14 mouse cellular contexts compared by ENCODE assay signal in genomic region chr3:41579873-41580272, GRCm38 (mm10). TPM values are rescaled to one million over a fixed set of nuclear protein-coding genes. Genes with fewer than 3 reads are reported as not detected.
A peak's percentile ranks its signal among the peaks of the same experiment; 100 is the strongest.
DNase-seq lines count a peak whose midpoint lies in the region; ATAC-seq and TF ChIP-seq lines count a peak whose summit lies in the region.
"Had no signal": no experiment of that assay in that cellular context is flagged by ENCODE, and none has a peak within 500 bp of the region (broad histone marks: within the 10 kb centered on the region; RNA-seq: fewer than 3 reads in every experiment).

No protein-coding gene starts in this region.

- H3K4me1 ChIP-seq in forebrain, postnatal 0 days (ENCODE audit: insufficient read depth) = peaks cover 13% of the 10 kb centered on the region
- H3K4me1 ChIP-seq in forebrain, embryonic 16.5 days (replicated peaks; ENCODE audit: control insufficient read depth, insufficient read depth, low read length) = peaks cover 38% of the 10 kb centered on the region
- peaks cover 76% of the 10 kb centered on the region for H3K4me1 ChIP-seq in heart, embryonic 10.5 days

- WGBS in forebrain, postnatal 0 days = 22% methylated on average over 4 of the region's 4 CpGs
- WGBS in forebrain, embryonic 16.5 days = 12% methylated on average over 4 of the region's 4 CpGs
- WGBS in heart, embryonic 10.5 days = 65% methylated on average over 4 of the region's 4 CpGs

- no peak for DNase-seq in forebrain, postnatal 0 days
- no peak for DNase-seq in layer of hippocampus, adult 2 months (ENCODE audit: low spot score in 2 of 2)
- no peak for DNase-seq in layer of hippocampus, adult 8-10 months (ENCODE audit: low spot score in 2 of 2)
- peak; percentile 18 to 25 for DNase-seq in B cell, adult 2 months
- no peak for DNase-seq in urinary bladder, postnatal 10 days (ENCODE audit: low spot score)
- no peak for DNase-seq in heart, embryonic 10.5 days (ENCODE audit: low spot score)
- DNase-seq: cerebellum, postnatal 25 days; gastrocnemius, postnatal 14 days; lung, postnatal 4 days had no signal

- no peak overlapping the region for H3K4me2 ChIP-seq in forebrain, postnatal 0 days (ENCODE audit: low read depth)
- no peak overlapping the region for H3K4me2 ChIP-seq in forebrain, embryonic 16.5 days (ENCODE audit: low read length)
- H3K4me2 ChIP-seq: heart, embryonic 11.5 days; neural tube, embryonic 12.5 days had no signal

- no peak for ATAC-seq in forebrain, postnatal 0 days
- no peak for ATAC-seq in forebrain, embryonic 16.5 days
- peak; percentile 66 for ATAC-seq in megakaryocyte progenitor cell, adult 5-6 weeks (replicated peaks; ENCODE audit: poor library complexity)

- H3K4me3 ChIP-seq in forebrain, postnatal 0 days (ENCODE audit: low read depth, low read length) = no peak overlapping the region
- H3K4me3 ChIP-seq in forebrain, embryonic 16.5 days (replicated peaks; ENCODE audit: low read length) = no peak overlapping the region
- H3K4me3 ChIP-seq in layer of hippocampus, adult 2 months = no peak overlapping the region
- no peak overlapping the region for H3K4me3 ChIP-seq in heart, embryonic 10.5 days
- H3K4me3 ChIP-seq: neural tube, embryonic 12.5 days had no signal

- no peak overlapping the region for H3K27ac ChIP-seq in forebrain, postnatal 0 days (ENCODE audit: low read depth, low read length)
- no peak overlapping the region for H3K27ac ChIP-seq in forebrain, embryonic 16.5 days (ENCODE audit: low read length)
- H3K27ac ChIP-seq in layer of hippocampus, adult 2 months = peak overlapping the region; percentile 67
- no peak overlapping the region for H3K27ac ChIP-seq in heart, embryonic 10.5 days
- H3K27ac ChIP-seq: neural tube, embryonic 12.5 days had no signal

- no peaks in the 10 kb centered on the region for H3K9me3 ChIP-seq in forebrain, postnatal 0 days (ENCODE audit: low read length)
- no peaks in the 10 kb centered on the region for H3K9me3 ChIP-seq in forebrain, embryonic 16.5 days (ENCODE audit: control insufficient read depth, low read length)
- H3K9me3 ChIP-seq in heart, embryonic 10.5 days = no peaks in the 10 kb centered on the region
- H3K9me3 ChIP-seq: neural tube, embryonic 12.5 days had no signal

- H3K36me3 ChIP-seq in forebrain, postnatal 0 days (ENCODE audit: insufficient read depth) = no peaks in the 10 kb centered on the region
- H3K36me3 ChIP-seq in forebrain, embryonic 16.5 days (ENCODE audit: control insufficient read depth, insufficient read depth) = no peaks in the 10 kb centered on the region
- H3K36me3 ChIP-seq in heart, embryonic 10.5 days = 0 out of 2 replicates have a peak, but pooled peaks cover 3% of the 10 kb centered on the region
- H3K36me3 ChIP-seq: neural tube, embryonic 12.5 days had no signal

- H3K9ac ChIP-seq in forebrain, postnatal 0 days = no peak overlapping the region
- H3K9ac ChIP-seq in forebrain, embryonic 16.5 days (replicated peaks; ENCODE audit: low read depth, low read length) = no peak overlapping the region
- H3K9ac ChIP-seq: neural tube, embryonic 12.5 days had no signal

- TF ChIP-seq CTCF in forebrain, postnatal 0 days (IDR thresholded peaks at IDR 0.05; ENCODE audit: low read depth) = peak; percentile 31
- TF ChIP-seq CTCF in layer of hippocampus, adult 2 months (conservative IDR thresholded peaks at IDR 0.05) = no peak

- H3K27me3 ChIP-seq in forebrain, postnatal 0 days (ENCODE audit: insufficient read depth, low read length) = no peaks in the 10 kb centered on the region
- H3K27me3 ChIP-seq in forebrain, embryonic 16.5 days (replicated peaks; ENCODE audit: control insufficient read depth, insufficient read depth, low read length) = no peaks in the 10 kb centered on the region
- H3K27me3 ChIP-seq in heart, embryonic 10.5 days (ENCODE audit: insufficient read depth, poor library complexity, severe bottlenecking) = no peaks in the 10 kb centered on the region
- H3K27me3 ChIP-seq: neural tube, embryonic 12.5 days; Patski had no signal

RNA-seq across cellular contexts. Expression of gene Jade1, which starts 24.3 kb away (rescaled TPM):
- total RNA-seq in forebrain, postnatal 0 days (2014; rRNA removed) = 17.9 and 22.1 TPM in 2 replicates
- 9.5 and 13.1 TPM in 2 replicates for polyA plus RNA-seq in forebrain, postnatal 0 days (2015; fragmentation: Nextera tagmentation; extraction: Ambion mirVana)
- 20.7 and 23.6 TPM in 2 replicates for polyA plus RNA-seq in forebrain, embryonic 16.5 days (2015; fragmentation: Nextera tagmentation; extraction: Ambion mirVana)
- total RNA-seq in layer of hippocampus, adult 2 months (2021) = 10 to 100 TPM; 34.4 to 35.9 TPM
- 10 to 100 TPM; 32.3 to 41.8 (median 37.1) TPM for total RNA-seq in layer of hippocampus, adult 8-10 months (2022)
- total RNA-seq in megakaryocyte progenitor cell, adult 5-6 weeks (2015) = 45.3 and 47.8 TPM in 2 replicates
- 34.6 and 38.7 TPM in 2 replicates for total RNA-seq in megakaryocyte progenitor cell, adult 5-6 weeks (2017)
- 13.1 and 17.8 TPM in 2 replicates for polyA plus RNA-seq in heart, embryonic 10.5 days (2016; fragmentation: Nextera tagmentation; extraction: Ambion mirVana)

Comparison
In these comparisons a context has a peak if more than half of its experiments do, and no peak if none do; other contexts are left out.
1. DNase-seq: peak in B cell, adult 2 months (2 of 2); none in forebrain, postnatal 0 days (single experiment), layer of hippocampus, adult 2 months (0 of 2), layer of hippocampus, adult 8-10 months (0 of 2), urinary bladder, postnatal 10 days (single experiment) and heart, embryonic 10.5 days (single experiment).